Comparison of ENCODE assay signal across 30 mouse cellular contexts in the genomic region with DNA sequence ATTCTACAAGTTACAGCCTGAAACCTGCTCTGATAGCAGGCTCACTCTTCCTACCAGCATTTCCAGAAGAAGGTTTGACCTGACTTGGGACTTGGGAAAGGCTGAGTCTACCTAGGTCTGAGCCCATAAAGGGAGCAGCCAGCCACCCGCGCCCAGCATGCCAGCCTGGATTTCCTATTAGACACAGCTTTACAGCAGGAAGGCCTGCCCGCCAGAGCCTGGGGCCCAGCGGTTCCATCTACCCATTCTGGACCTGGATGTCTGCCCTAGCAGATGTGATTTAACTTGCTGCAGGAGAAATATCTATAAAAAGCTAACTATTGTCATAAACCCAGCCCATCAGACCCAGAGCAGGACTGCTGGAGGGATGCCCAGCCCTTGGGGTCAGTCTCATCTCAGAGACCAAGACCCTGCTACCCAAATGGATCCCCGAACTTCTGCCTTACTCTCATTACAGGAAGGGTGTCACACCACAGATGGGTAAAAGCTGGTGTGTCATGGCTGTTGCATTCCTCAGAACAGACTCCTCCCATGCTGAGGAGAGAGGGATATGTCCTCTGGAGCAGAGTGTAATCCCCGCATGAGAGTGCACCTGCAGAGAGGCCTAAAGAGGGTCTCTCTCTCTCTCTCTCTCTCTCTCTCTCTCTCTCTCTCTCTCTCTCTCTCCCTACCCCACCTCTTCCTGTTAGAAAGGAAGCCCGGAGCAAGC. TPM values are rescaled to one million over a fixed set of nuclear protein-coding genes. Genes with fewer than 3 reads are reported as not detected.
DNase-seq lines count a peak whose midpoint lies in the region; ATAC-seq lines count a peak whose summit lies in the region.
"Had no signal": no experiment of that assay in that cellular context is flagged by ENCODE, and none has a peak within 500 bp of the region (broad histone marks: within the 10 kb centered on the region; RNA-seq: fewer than 3 reads in every experiment).

No protein-coding gene starts in this region.

- H3K4me3 ChIP-seq in embryonic facial prominence, embryonic 15.5 days (replicated peaks): no peak overlapping the region
- no peak overlapping the region for H3K4me3 ChIP-seq in limb, embryonic 15.5 days
- H3K4me3 ChIP-seq: forebrain, embryonic 15.5 days; heart, adult 2 months; heart, embryonic 12.5 days; hindbrain, embryonic 13.5 days; liver, embryonic 13.5 days; midbrain, embryonic 15.5 days; neural tube, embryonic 15.5 days; stomach, embryonic 15.5 days had no signal

- H3K27me3 ChIP-seq in embryonic facial prominence, embryonic 15.5 days: no peaks in the 10 kb centered on the region
- no peaks in the 10 kb centered on the region for H3K27me3 ChIP-seq in limb, embryonic 15.5 days
- H3K27me3 ChIP-seq: forebrain, embryonic 15.5 days; hindbrain, embryonic 13.5 days; liver, embryonic 13.5 days; midbrain, embryonic 15.5 days; neural tube, embryonic 15.5 days; stomach, embryonic 15.5 days had no signal

- H3K27ac ChIP-seq in embryonic facial prominence, embryonic 15.5 days (replicated peaks): peak overlapping the region; percentile 30; the same call in 1 of the 2 replicates
- peak overlapping the region; percentile 82 for H3K27ac ChIP-seq in limb, embryonic 15.5 days
- H3K27ac ChIP-seq: forebrain, embryonic 15.5 days; heart, adult 2 months; hindbrain, embryonic 13.5 days; liver, embryonic 13.5 days; midbrain, embryonic 15.5 days; neural tube, embryonic 15.5 days; stomach, embryonic 15.5 days had no signal

- peak; percentile 33 for DNase-seq in gastrocnemius, postnatal 10 days
- no peak for DNase-seq in gastrocnemius, adult 18-20 months (ENCODE audit: low spot score)
- peak; percentile 45 for DNase-seq in kidney, postnatal 10 days
- no peak for DNase-seq in kidney, adult 8-10 months
- no peak for DNase-seq in layer of hippocampus, adult 18-20 months (ENCODE audit: low spot score in 2 of 2)
- DNase-seq: adrenal gland, adult 2 months; adrenal gland, postnatal 36 days; B cell, adult 2 months; cerebellum, adult 18-20 months; cerebellum, postnatal 14 days; heart, adult 2 months; heart, postnatal 4 days; kidney, adult 9 months; layer of hippocampus, adult 9-11 months; liver, embryonic 13.5 days; lung, adult 2 months; lung, postnatal 10 days; retina, postnatal 1 day; right cerebral cortex, postnatal 14 days; thymus, adult 18-20 months; thymus, postnatal 25 days had no signal

- H3K36me3 ChIP-seq in embryonic facial prominence, embryonic 15.5 days: no peaks in the 10 kb centered on the region
- no peaks in the 10 kb centered on the region for H3K36me3 ChIP-seq in limb, embryonic 15.5 days
- H3K36me3 ChIP-seq: forebrain, embryonic 15.5 days; heart, embryonic 12.5 days; hindbrain, embryonic 13.5 days; liver, embryonic 13.5 days; midbrain, embryonic 15.5 days; neural tube, embryonic 15.5 days; stomach, embryonic 15.5 days had no signal

- no peak overlapping the region for H3K9ac ChIP-seq in embryonic facial prominence, embryonic 15.5 days
- H3K9ac ChIP-seq in limb, embryonic 15.5 days: no peak overlapping the region
- H3K9ac ChIP-seq: forebrain, embryonic 15.5 days; heart, embryonic 12.5 days; hindbrain, embryonic 13.5 days; liver, embryonic 13.5 days; midbrain, embryonic 15.5 days; neural tube, embryonic 15.5 days; stomach, embryonic 15.5 days had no signal

- H3K9me3 ChIP-seq in embryonic facial prominence, embryonic 15.5 days (replicated peaks): no peaks in the 10 kb centered on the region
- no peaks in the 10 kb centered on the region for H3K9me3 ChIP-seq in limb, embryonic 15.5 days
- H3K9me3 ChIP-seq: forebrain, embryonic 15.5 days; heart, embryonic 12.5 days; hindbrain, embryonic 13.5 days; liver, embryonic 13.5 days; midbrain, embryonic 15.5 days; neural tube, embryonic 15.5 days; stomach, embryonic 15.5 days had no signal

- no peak overlapping the region for H3K4me2 ChIP-seq in embryonic facial prominence, embryonic 15.5 days (replicated peaks)
- H3K4me2 ChIP-seq in limb, embryonic 15.5 days: no peak overlapping the region
- H3K4me2 ChIP-seq: forebrain, embryonic 15.5 days; heart, embryonic 12.5 days; hindbrain, embryonic 13.5 days; liver, embryonic 13.5 days; midbrain, embryonic 15.5 days; neural tube, embryonic 15.5 days; stomach, embryonic 15.5 days had no signal

- WGBS in embryonic facial prominence, embryonic 15.5 days: 49% methylated on average over 7 of the region's 7 CpGs
- WGBS in limb, embryonic 15.5 days: 33% methylated on average over 7 of the region's 7 CpGs

- ATAC-seq in embryonic facial prominence, embryonic 15.5 days (ENCODE audit: insufficient number of reproducible peaks, low FRiP score, low TSS enrichment, low read depth): no peak; the same call in 1 of the 2 replicates
- peak; percentile 56; the same call in 1 of the 2 replicates for ATAC-seq in limb, embryonic 15.5 days (ENCODE audit: insufficient number of reproducible peaks, low FRiP score, low TSS enrichment, low read depth)
- ATAC-seq: forebrain, embryonic 15.5 days; intestine, embryonic 16.5 days; midbrain, embryonic 15.5 days had no signal

- peaks cover 8% of the 10 kb centered on the region; the same call in 1 of the 2 replicates for H3K4me1 ChIP-seq in embryonic facial prominence, embryonic 15.5 days
- peaks cover 17% of the 10 kb centered on the region for H3K4me1 ChIP-seq in limb, embryonic 15.5 days
- H3K4me1 ChIP-seq: forebrain, embryonic 15.5 days; heart, embryonic 12.5 days; hindbrain, embryonic 13.5 days; liver, embryonic 13.5 days; midbrain, embryonic 15.5 days; neural tube, embryonic 15.5 days; stomach, embryonic 15.5 days had no signal

RNA-seq across cellular contexts. Expression of a gene that starts 54.0 kb away (rescaled TPM):
- 10 to 100 TPM; 15.2 to 20.3 TPM for total RNA-seq in gastrocnemius, postnatal 10 days (2021)
- 1 to 10 TPM; 2.2 to 3.1 TPM for total RNA-seq in gastrocnemius, adult 18-20 months (2021)
- 176 and 181 TPM in 2 replicates for polyA plus RNA-seq in embryonic facial prominence, embryonic 15.5 days (2015; fragmentation: Nextera tagmentation; extraction: Ambion mirVana)
- polyA plus RNA-seq in limb, embryonic 15.5 days (2015; fragmentation: Nextera tagmentation; extraction: Ambion mirVana): 285 and 309 TPM in 2 replicates
- 1 to 10 TPM in 1 of 2 experiments, under 1 TPM in 1; 0.67 to 1.0 TPM for total RNA-seq in layer of hippocampus, adult 18-20 months (2021)

Comparison
In these comparisons a context has a peak if more than half of its experiments do, and no peak if none do; other contexts are left out.
1. DNase-seq: peak in gastrocnemius, postnatal 10 days (single experiment) and kidney, postnatal 10 days (single experiment); none in gastrocnemius, adult 18-20 months (single experiment), kidney, adult 8-10 months (0 of 2) and layer of hippocampus, adult 18-20 months (0 of 2).